ENCODE assay signal across 15 mouse cellular contexts in genomic region chr7:142400750-142401142, GRCm38 (mm10). TPM values are rescaled to one million over a fixed set of nuclear protein-coding genes. Genes with fewer than 3 reads are reported as not detected.
DNase-seq lines count a peak whose midpoint lies in the region; TF ChIP-seq lines count a peak whose summit lies in the region.
"Had no signal": no experiment of that assay in that cellular context is flagged by ENCODE, and none has a peak within 500 bp of the region (broad histone marks: within the 10 kb centered on the region; RNA-seq: fewer than 3 reads in every experiment).

No protein-coding gene starts in this region.

- no peak overlapping the region for H3K4me3 ChIP-seq in kidney, adult 2 months (ENCODE audit: insufficient read depth, low read depth, low read length)
- no peak overlapping the region for H3K4me3 ChIP-seq in embryonic facial prominence, embryonic 10.5 days
- H3K4me3 ChIP-seq: heart, embryonic 15.5 days; limb, embryonic 12.5 days had no signal

- intact Hi-C loops in heart, postnatal 14 days (cut with DNase I), result no loop called here

- no peaks in the 10 kb centered on the region for H3K27me3 ChIP-seq in kidney, adult 2 months (replicated peaks; ENCODE audit: control insufficient read depth, insufficient read depth, low read length)
- no peaks in the 10 kb centered on the region for H3K27me3 ChIP-seq in embryonic facial prominence, embryonic 10.5 days (replicated peaks; ENCODE audit: low read depth, poor library complexity, severe bottlenecking)
- H3K27me3 ChIP-seq: heart, embryonic 15.5 days; limb, embryonic 12.5 days had no signal

- peak; percentile 28 for DNase-seq in kidney, adult 2 months
- no peak for DNase-seq in kidney, adult 18-20 months
- DNase-seq in R1 (ENCODE audit: low read depth, low spot score), result peak; percentile 92
- peak; percentile 44 for DNase-seq in embryonic facial prominence, embryonic 10.5 days (ENCODE audit: low spot score)
- DNase-seq in kidney, postnatal 4 days, result peak; percentile 71 to 80
- DNase-seq in adrenal gland, adult 2 months, result no peak
- no peak for DNase-seq in heart, postnatal 14 days
- DNase-seq: cerebellum, adult 9-10 months; lung, adult 2 months; thymus, postnatal 14 days had no signal

- no peak for TF ChIP-seq POLR2A in kidney, adult 2 months (IDR thresholded peaks at IDR 0.05; ENCODE audit: low read depth, low read length)

- no peak overlapping the region for H3K27ac ChIP-seq in kidney, adult 2 months (ENCODE audit: insufficient read depth, low read depth, low read length)
- H3K27ac ChIP-seq in embryonic facial prominence, embryonic 10.5 days (replicated peaks), result no peak overlapping the region
- H3K27ac ChIP-seq: heart, embryonic 15.5 days; limb, embryonic 12.5 days had no signal

- 37% methylated on average over 7 of the region's 7 CpGs for WGBS in kidney, adult 2 months
- WGBS in embryonic facial prominence, embryonic 10.5 days, result 36% methylated on average over 7 of the region's 7 CpGs

- TF ChIP-seq CTCF in kidney, adult 2 months (conservative IDR thresholded peaks at IDR 0.05; ENCODE audit: insufficient read depth, insufficient read length, low read depth, low read length), result no peak

- no peaks in the 10 kb centered on the region for H3K4me1 ChIP-seq in kidney, adult 2 months (ENCODE audit: control insufficient read depth, insufficient read depth, low read length)
- peaks cover 29% of the 10 kb centered on the region for H3K4me1 ChIP-seq in embryonic facial prominence, embryonic 10.5 days

- no peaks in the 10 kb centered on the region for H3K9me3 ChIP-seq in embryonic facial prominence, embryonic 10.5 days
- H3K9me3 ChIP-seq: heart, embryonic 15.5 days; limb, embryonic 12.5 days had no signal

- H3K36me3 ChIP-seq in kidney, adult 2 months (ENCODE audit: control insufficient read depth, insufficient read depth, low read length), result no peaks in the 10 kb centered on the region
- no peaks in the 10 kb centered on the region for H3K36me3 ChIP-seq in embryonic facial prominence, embryonic 10.5 days (replicated peaks)
- H3K36me3 ChIP-seq: heart, embryonic 15.5 days; limb, embryonic 12.5 days had no signal

RNA-seq across cellular contexts. Expression of gene Ctsd, which starts 12.9 kb away (rescaled TPM):
- 830 and 897 TPM in 2 replicates for polyA plus RNA-seq in kidney, adult 2 months (2012; rRNA removed)
- 151 and 158 TPM in 2 replicates for polyA plus RNA-seq in embryonic facial prominence, embryonic 10.5 days (2016; fragmentation: Nextera tagmentation; extraction: Ambion mirVana)
- 1,000 to 10,000 TPM in 1 of 2 experiments, 100 to 1,000 TPM in 1; 904 to 1,338 TPM for total RNA-seq in adrenal gland, adult 2 months (2021)
- polyA plus RNA-seq in adrenal gland, adult 2 months (2012; rRNA removed), result 889 and 996 TPM in 2 replicates
- 100 to 1,000 TPM; 572 to 613 TPM for total RNA-seq in heart, postnatal 14 days (2021)

RNA-seq across cellular contexts. Expression of gene Gm49369, which starts 18.3 kb away (rescaled TPM):
- 0.36 TPM in 1 of 2 replicates, not detected in the other for polyA plus RNA-seq in kidney, adult 2 months (2012; rRNA removed)
- not detected in 2 replicates for polyA plus RNA-seq in embryonic facial prominence, embryonic 10.5 days (2016; fragmentation: Nextera tagmentation; extraction: Ambion mirVana)
- total RNA-seq in adrenal gland, adult 2 months (2021), result 1 to 10 TPM; 2.9 to 6.9 TPM
- polyA plus RNA-seq in adrenal gland, adult 2 months (2012; rRNA removed), result not detected in 2 replicates
- total RNA-seq in heart, postnatal 14 days (2021), result 1 to 10 TPM; 2.4 to 6.7 TPM
- polyA plus RNA-seq: neural tube, embryonic 11.5 days had no signal

RNA-seq across cellular contexts. Expression of gene Ifitm10, which starts 27.2 kb away (rescaled TPM):
- polyA plus RNA-seq in kidney, adult 2 months (2012; rRNA removed), result 3.1 and 4.1 TPM in 2 replicates
- polyA plus RNA-seq in embryonic facial prominence, embryonic 10.5 days (2016; fragmentation: Nextera tagmentation; extraction: Ambion mirVana), result 2.2 and 3.0 TPM in 2 replicates
- total RNA-seq in adrenal gland, adult 2 months (2021), result 1 to 10 TPM; 3.0 to 5.8 TPM
- 12.0 and 15.2 TPM in 2 replicates for polyA plus RNA-seq in adrenal gland, adult 2 months (2012; rRNA removed)
- 1 to 10 TPM; 1.7 to 2.1 TPM for total RNA-seq in heart, postnatal 14 days (2021)
- polyA plus RNA-seq: neural tube, embryonic 11.5 days had no signal

RNA-seq across cellular contexts. Expression of gene Syt8, which starts 33.9 kb away (rescaled TPM):
- 1.8 and 3.3 TPM in 2 replicates for polyA plus RNA-seq in kidney, adult 2 months (2012; rRNA removed)
- polyA plus RNA-seq in embryonic facial prominence, embryonic 10.5 days (2016; fragmentation: Nextera tagmentation; extraction: Ambion mirVana), result not detected in 2 replicates
- not detected for total RNA-seq in adrenal gland, adult 2 months (2021)
- 0.16 and 0.20 TPM in 2 replicates for polyA plus RNA-seq in adrenal gland, adult 2 months (2012; rRNA removed)
- total RNA-seq in heart, postnatal 14 days (2021), result not detected
- total RNA-seq: gastrocnemius, adult 8-10 months; layer of hippocampus, postnatal 10 days had no signal
- polyA plus RNA-seq: neural tube, embryonic 11.5 days had no signal

RNA-seq across cellular contexts. Expression of gene Tnni2, which starts 40.9 kb away (rescaled TPM):
- polyA plus RNA-seq in kidney, adult 2 months (2012; rRNA removed), result 0.54 and 103 TPM in 2 replicates
- polyA plus RNA-seq in embryonic facial prominence, embryonic 10.5 days (2016; fragmentation: Nextera tagmentation; extraction: Ambion mirVana), result 1.7 and 2.5 TPM in 2 replicates
- total RNA-seq in adrenal gland, adult 2 months (2021), result under 1 TPM; 0.62 to 0.63 TPM
- polyA plus RNA-seq in adrenal gland, adult 2 months (2012; rRNA removed), result 0.15 TPM in 1 of 2 replicates, not detected in the other
- total RNA-seq in heart, postnatal 14 days (2021), result 1 to 10 TPM; 5.7 to 7.8 TPM
- total RNA-seq: layer of hippocampus, postnatal 10 days had no signal

Comparison
In these comparisons a context has a peak if more than half of its experiments do, and no peak if none do; other contexts are left out.
1. DNase-seq: peak in kidney, adult 2 months (single experiment), R1 (single experiment), embryonic facial prominence, embryonic 10.5 days (single experiment) and kidney, postnatal 4 days (2 of 2); none in kidney, adult 18-20 months (single experiment), adrenal gland, adult 2 months (single experiment) and heart, postnatal 14 days (0 of 2).